Mouse (Mus musculus) brain, embryonic 14.5 days (tissue): ENCODE measurements around the gene Tpgs1. TPM values are rescaled to one million over a fixed set of nuclear protein-coding genes. Genes with fewer than 3 reads are reported as not detected.
"Not testable (repeated sequence)": the region's sequence is repeated elsewhere in the genome, so short reads cannot be mapped to it uniquely, and the experiment has no call there.

Experiments
- DNase-seq: peaks from one replicate; pipeline ENCODE4 v3.0.0-alpha.2; 2011; ENCODE audit warnings: low read depth
- CTCF ChIP-seq: fragments of 200-500 bp; IDR thresholded peaks from 2 replicates; pipeline ENCODE4 v1.5.1; 2012; ENCODE audit warnings: inconsistent platforms, mild to moderate bottlenecking, moderate library complexity, borderline replicate concordance; ENCODE audit not compliant: insufficient read depth, insufficient read length; ENCODE audit errors: extremely low read depth
- POLR2A ChIP-seq: fragments of 200-500 bp; IDR thresholded peaks from 2 replicates; pipeline ENCODE4 v1.6.1; 2012; ENCODE audit warnings: mild to moderate bottlenecking, inconsistent platforms, borderline replicate concordance; ENCODE audit not compliant: poor library complexity, insufficient read depth, insufficient read length, severe bottlenecking; ENCODE audit errors: extremely low read depth
- polyA plus RNA-seq: library from polyadenylated mRNA; depleted of rRNA; stranded (reverse); fragments of >200 nt; gene quantifications from 2 replicates; pipeline ENCODE4 v1.2.3, GENCODE M21; 2012

Gene Tpgs1
- polyA plus RNA-seq, 1 experiment = 69.2 TPM

GRCm38 (mm10) chr10:79695231-79696128 lies 26.3 kb downstream of the Tpgs1 start:
- DNase-seq = peak; percentile 78
- TF ChIP-seq CTCF (peak; percentile 83), POLR2A (no peak)

- TF ChIP-seq CTCF (no peak), POLR2A (no peak)
- DNase-seq = no peak
These were observed 27.0 kb downstream of the Tpgs1 start for GRCm38 (mm10) chr10:79696129-79696651.

- no peak for TF ChIP-seq CTCF
- TF ChIP-seq POLR2A = no peak
- no peak for DNase-seq
These were observed 28.7 kb downstream of the Tpgs1 start for GRCm38 (mm10) chr10:79697916-79698315.

GRCm38 (mm10) chr10:79698459-79698858 lies 29.3 kb downstream of the Tpgs1 start:
- no peak for TF ChIP-seq CTCF
- TF ChIP-seq POLR2A = no peak
- DNase-seq = no peak

GRCm38 (mm10) chr10:79700676-79701075 lies 31.5 kb downstream of the Tpgs1 start:
- DNase-seq = no peak
- no peak for TF ChIP-seq POLR2A
- no peak for TF ChIP-seq CTCF

GRCm38 (mm10) chr10:79701443-79702129 lies 32.4 kb downstream of the Tpgs1 start:
- no peak for DNase-seq
- TF ChIP-seq CTCF (no peak), POLR2A (no peak)

GRCm38 (mm10) chr10:79702970-79703369 lies 33.8 kb downstream of the Tpgs1 start:
- DNase-seq = not testable (repeated sequence)

GRCm38 (mm10) chr10:79703541-79703940 lies 34.4 kb downstream of the Tpgs1 start:
- no peak for TF ChIP-seq CTCF
- no peak for TF ChIP-seq POLR2A
- no peak for DNase-seq

- TF ChIP-seq CTCF = peak; percentile 63; the same call in 1 of the 2 replicates
- peak; percentile 95 for TF ChIP-seq POLR2A
- peak; percentile 100 for DNase-seq
These were observed 35.1 kb downstream of the Tpgs1 start, which contains the start of gene Bsg for GRCm38 (mm10) chr10:79704065-79704969. Bsg (plus strand) TSS chr10:79704491.

- no peak for DNase-seq
- TF ChIP-seq POLR2A = no peak
- TF ChIP-seq CTCF = no peak
These were observed 35.8 kb downstream of the Tpgs1 start for GRCm38 (mm10) chr10:79704970-79705360.

- TF ChIP-seq CTCF (no peak), POLR2A (no peak)
- DNase-seq = no peak
These were observed 36.8 kb downstream of the Tpgs1 start for GRCm38 (mm10) chr10:79705951-79706350.
